Mouse (Mus musculus) thymus, adult 2 months (tissue): ENCODE measurements around the gene Parvg. TPM values are rescaled to one million over a fixed set of nuclear protein-coding genes. Genes with fewer than 3 reads are reported as not detected.

Experiments
- DNase-seq: peaks from one replicate; pipeline ENCODE4 v3.0.0; 2021
- H3K27ac ChIP-seq: fragments of 200-500 bp; 2 replicates; pipeline ENCODE4 v1.5.1; 2012; ENCODE audit warnings: low read length, control low read depth; ENCODE audit not compliant: control insufficient read depth, insufficient read depth
- H3K27me3 ChIP-seq: fragments of 200-500 bp; 2 replicates; pipeline ENCODE4 v1.6.1; 2012; ENCODE audit warnings: mild to moderate bottlenecking, low read length, moderate library complexity, mixed read lengths; ENCODE audit not compliant: control insufficient read depth, insufficient read depth
- H3K36me3 ChIP-seq: fragments of 200-500 bp; 2 replicates; pipeline ENCODE4 v1.6.1; 2012; ENCODE audit warnings: mild to moderate bottlenecking, low read length, moderate library complexity; ENCODE audit not compliant: control insufficient read depth, insufficient read depth
- H3K4me1 ChIP-seq: fragments of 200-500 bp; replicated peaks from 2 replicates; pipeline ENCODE4 v1.6.1; 2012; ENCODE audit warnings: low read length; ENCODE audit not compliant: control insufficient read depth, insufficient read depth
- H3K4me3 ChIP-seq: fragments of 200-500 bp; 2 replicates; pipeline ENCODE4 v1.5.1; 2012; ENCODE audit warnings: mild to moderate bottlenecking, low read length, control low read depth, moderate library complexity; ENCODE audit not compliant: control insufficient read depth, insufficient read depth
- CTCF ChIP-seq: fragments of 200-500 bp; IDR thresholded peaks from 2 replicates; pipeline ENCODE4 v1.5.1; 2012; ENCODE audit warnings: mild to moderate bottlenecking, control low read depth, low read length, moderate library complexity, borderline replicate concordance; ENCODE audit not compliant: control insufficient read depth, poor library complexity, insufficient read depth; ENCODE audit errors: extremely low read depth
- POLR2A ChIP-seq: fragments of 200-500 bp; IDR thresholded peaks from 2 replicates; pipeline ENCODE4 v1.6.1; 2012; ENCODE audit warnings: mild to moderate bottlenecking, low read length, control low read depth, moderate library complexity; ENCODE audit not compliant: control insufficient read depth, poor library complexity, insufficient read depth; ENCODE audit errors: extremely low read depth
- WGBS: fragments of 180-500 bp; shearing (Covaris S2); methylation state at CpG from one replicate; pipeline ENCODE4 v1.1.7; 2018; 5-methylcytosine and 5-hydroxymethylcytosine counted together
- polyA plus RNA-seq: library from polyadenylated mRNA; depleted of rRNA; stranded (reverse); fragments of >200 nt; gene quantifications from 2 replicates; pipeline ENCODE4 v1.2.3, GENCODE M21; 2012

The Parvg gene
- polyA plus RNA-seq, 1 experiment = 185 TPM

DNA sequence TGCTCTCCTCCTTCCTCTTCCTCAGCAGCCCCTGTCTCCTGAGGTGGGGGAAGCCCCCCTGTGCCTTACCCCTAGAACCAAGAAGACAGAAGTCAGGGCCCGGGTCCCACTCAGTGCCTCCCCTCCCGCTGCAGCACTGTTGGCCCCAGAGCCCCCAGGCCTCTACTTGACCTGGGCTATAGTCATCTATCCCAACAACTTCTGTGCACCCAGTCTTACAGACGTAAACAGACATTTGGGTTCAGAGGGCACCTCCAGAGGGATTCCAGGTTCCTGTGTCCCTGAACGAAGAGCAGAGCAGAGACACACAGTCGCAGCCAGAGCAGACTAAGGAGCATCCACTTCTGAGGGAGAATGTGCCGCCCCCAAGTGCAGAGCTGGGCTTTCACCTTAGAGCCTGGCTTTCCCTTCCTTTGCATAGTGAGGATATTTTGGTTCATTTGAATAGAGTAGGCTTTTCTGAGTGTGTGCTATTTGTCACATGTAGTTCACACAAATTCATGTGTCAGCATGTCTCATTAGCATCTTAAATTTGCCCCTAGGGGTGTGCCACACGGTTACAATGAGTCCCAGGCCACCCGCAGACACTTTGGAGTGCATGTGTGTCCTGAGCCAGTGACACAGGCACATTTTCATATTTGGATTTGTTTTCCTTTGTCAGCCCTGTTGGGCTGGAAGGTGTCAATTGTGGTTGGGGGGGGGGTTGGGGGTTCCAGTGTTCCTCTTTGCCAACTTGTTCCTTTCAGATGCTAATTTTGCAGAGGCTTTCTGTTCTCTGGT, 22.0 kb upstream of the Parvg start:
- no peaks in the 10 kb centered on the region for H3K36me3 ChIP-seq
- no peak overlapping the region for H3K4me3 ChIP-seq
- no peaks in the 10 kb centered on the region for H3K27me3 ChIP-seq
- no peak for DNase-seq
- H3K27ac ChIP-seq = no peak overlapping the region
- H3K4me1 ChIP-seq = peaks cover 47% of the 10 kb centered on the region
- no peak for TF ChIP-seq CTCF
- TF ChIP-seq POLR2A = no peak
- WGBS = 84% methylated on average over 8 of the region's 8 CpGs

DNA sequence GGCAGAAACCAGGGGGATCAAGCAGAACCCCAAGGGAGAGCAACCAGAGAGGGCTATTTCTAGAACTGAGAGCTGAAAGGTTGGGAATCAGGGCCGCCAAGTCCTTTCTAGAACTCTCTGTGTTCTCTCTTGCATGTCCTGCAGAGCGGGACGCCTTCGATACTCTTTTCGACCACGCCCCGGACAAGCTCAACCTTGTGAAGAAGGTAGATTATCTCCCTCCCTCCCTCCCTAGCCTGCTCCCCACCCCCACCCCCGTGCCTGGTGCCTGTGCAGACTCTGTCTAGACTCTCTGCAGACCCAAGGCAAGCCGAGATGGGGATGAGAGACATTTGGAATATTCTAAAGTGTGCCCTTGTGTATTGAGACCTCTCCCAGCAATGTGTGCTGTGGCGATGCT, 20.6 kb upstream of the Parvg start:
- 88% methylated on average over 10 of the region's 10 CpGs for WGBS
- H3K36me3 ChIP-seq = no peaks in the 10 kb centered on the region
- no peak overlapping the region for H3K27ac ChIP-seq
- no peaks in the 10 kb centered on the region for H3K27me3 ChIP-seq
- no peak for DNase-seq
- no peak for TF ChIP-seq POLR2A
- no peak for TF ChIP-seq CTCF
- H3K4me3 ChIP-seq = no peak overlapping the region
- H3K4me1 ChIP-seq = peaks cover 50% of the 10 kb centered on the region

DNA sequence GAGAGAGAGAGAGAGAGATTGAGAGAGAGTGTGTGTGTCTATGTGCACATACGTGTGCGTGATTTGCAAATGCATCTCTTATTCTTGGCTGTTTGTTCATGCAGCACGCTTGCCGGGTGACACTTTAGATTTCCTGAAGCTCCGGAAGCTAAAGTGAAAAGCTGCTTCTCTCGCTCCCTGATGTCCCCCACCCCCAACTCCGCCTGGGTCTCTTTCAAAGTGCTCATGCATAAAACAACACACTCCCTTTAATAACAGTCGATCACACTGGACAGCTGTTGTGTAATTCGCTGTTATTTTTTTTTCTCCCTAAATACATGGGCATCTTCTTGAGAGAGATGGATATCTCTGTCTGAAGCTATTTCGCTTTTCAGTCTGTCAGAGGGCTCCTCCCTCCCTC, 18.5 kb upstream of the Parvg start:
- no peak overlapping the region for H3K4me3 ChIP-seq
- 82% methylated on average over 10 of the region's 10 CpGs for WGBS
- no peaks in the 10 kb centered on the region for H3K36me3 ChIP-seq
- no peak for TF ChIP-seq CTCF
- no peak for TF ChIP-seq POLR2A
- H3K27ac ChIP-seq = no peak overlapping the region
- H3K27me3 ChIP-seq = no peaks in the 10 kb centered on the region
- no peak for DNase-seq
- H3K4me1 ChIP-seq = peaks cover 52% of the 10 kb centered on the region

DNA sequence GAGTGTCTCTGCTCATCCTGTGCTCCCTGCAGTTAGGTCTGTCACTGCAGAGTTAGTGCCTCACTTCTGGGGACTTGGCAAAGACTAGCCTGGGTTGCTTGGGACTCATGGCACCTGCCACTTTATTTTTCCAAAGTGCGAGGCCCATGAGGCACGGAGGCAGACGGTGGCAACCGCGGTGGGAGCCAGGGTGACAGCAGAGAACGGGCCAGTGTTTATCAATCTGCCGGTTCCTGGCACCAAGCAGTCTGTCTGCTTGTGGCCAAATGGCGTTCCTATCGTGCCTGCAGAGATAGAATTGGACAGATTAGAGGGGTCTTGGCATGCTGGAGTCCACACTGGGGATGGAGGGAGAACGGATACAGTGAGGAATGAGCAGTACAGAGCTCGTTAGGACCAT, 13.6 kb upstream of the Parvg start:
- TF ChIP-seq CTCF = no peak
- TF ChIP-seq POLR2A = no peak
- Histone ChIP-seq H3K4me3 (no peak overlapping the region), H3K4me1 (peaks cover 54% of the 10 kb centered on the region), H3K27ac (no peak overlapping the region), H3K36me3 (no peaks in the 10 kb centered on the region), H3K27me3 (no peaks in the 10 kb centered on the region)
- WGBS = 94% methylated on average over 11 of the region's 11 CpGs
- DNase-seq = no peak

DNA sequence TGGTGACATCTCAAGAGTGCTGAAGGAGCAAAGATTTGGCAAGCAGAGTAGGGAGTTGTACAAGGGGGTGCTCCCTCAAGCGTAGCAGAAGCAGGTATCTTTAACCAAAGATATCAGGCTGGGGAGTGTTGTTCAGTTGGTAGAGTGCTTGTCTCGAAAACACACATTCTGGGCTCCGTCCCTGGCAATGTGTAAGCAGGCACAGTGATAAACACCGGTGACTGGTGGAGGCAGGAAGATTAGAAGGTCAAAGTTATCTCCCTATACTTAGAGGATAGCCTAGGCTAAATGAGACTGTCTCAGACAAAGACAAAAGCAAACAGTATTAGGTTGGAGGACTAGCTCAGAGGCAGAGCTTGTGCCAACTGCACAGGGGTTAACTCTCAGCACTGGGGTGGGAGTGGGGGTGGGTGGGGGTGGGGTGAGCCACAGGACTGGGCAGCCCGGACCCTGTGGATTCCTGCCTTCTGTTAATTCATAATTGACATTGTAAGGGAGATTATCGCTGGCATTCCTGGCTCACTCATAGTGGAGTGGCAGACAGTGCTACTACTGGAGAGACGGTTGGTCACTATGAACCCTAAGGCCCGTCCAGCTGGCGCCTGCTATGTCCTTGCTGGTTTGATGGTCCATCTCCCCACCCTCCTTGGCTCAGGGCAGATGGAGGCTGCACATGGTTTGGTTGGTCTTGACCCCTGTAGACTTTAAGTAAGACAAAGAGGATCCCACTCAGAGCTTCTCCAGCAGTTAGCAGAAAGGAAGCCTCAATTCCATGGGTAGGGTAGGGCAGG, 12.3 kb upstream of the Parvg start:
- 91% methylated on average over 9 of the region's 9 CpGs for WGBS

DNA sequence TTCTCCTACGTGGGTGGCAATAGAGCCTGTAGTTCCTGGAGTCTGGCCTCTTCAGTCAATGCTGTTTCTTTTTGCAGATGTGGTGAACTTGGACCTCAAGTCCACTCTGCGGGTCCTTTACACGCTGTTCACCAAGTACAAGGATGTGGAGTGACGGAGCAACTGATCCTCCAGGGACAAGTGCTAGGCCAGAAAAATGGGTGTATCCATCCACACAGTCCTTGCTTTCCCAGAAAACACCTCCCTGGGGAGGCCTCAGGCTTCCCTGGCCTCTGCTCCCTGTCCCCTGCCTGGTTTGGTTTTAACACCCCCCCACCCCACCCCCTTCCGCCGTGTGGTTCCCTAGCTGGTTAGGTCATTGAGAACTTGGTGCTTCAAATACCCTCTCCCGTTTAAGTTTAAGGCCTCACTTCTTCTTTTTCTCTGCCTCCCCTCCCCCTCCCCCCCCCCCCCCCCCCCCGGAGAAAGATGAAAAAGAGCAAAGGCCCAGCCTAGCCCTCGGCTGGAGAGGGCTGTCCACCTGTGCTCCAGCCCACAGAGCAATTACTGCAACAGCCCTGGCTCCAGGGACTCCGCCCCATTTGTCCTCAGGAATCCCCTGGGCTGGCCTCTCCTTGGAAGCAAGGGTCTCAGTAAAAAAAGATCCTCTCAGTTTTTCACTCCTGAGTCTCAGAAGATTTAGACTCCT, 10.8 kb upstream of the Parvg start:
- DNase-seq = no peak

More for the DNA sequence above, 12.3 kb upstream of the Parvg start:
- no peak for DNase-seq
- Histone ChIP-seq H3K36me3 (no peaks in the 10 kb centered on the region), H3K27me3 (no peaks in the 10 kb centered on the region), H3K4me3 (no peak overlapping the region), H3K27ac (no peak overlapping the region), H3K4me1 (peaks cover 56% of the 10 kb centered on the region)
- no peak for TF ChIP-seq CTCF
- no peak for TF ChIP-seq POLR2A

More for the DNA sequence above, 10.8 kb upstream of the Parvg start:
- H3K4me3 ChIP-seq = 0 out of 2 replicates have a peak overlapping the region, but pooled peaks have one; percentile 6
- H3K4me1 ChIP-seq = peaks cover 52% of the 10 kb centered on the region
- H3K36me3 ChIP-seq = no peaks in the 10 kb centered on the region
- TF ChIP-seq CTCF (no peak), POLR2A (no peak)
- WGBS = 21% methylated on average over 10 of the region's 10 CpGs
- H3K27ac ChIP-seq = peak overlapping the region; percentile 92
- H3K27me3 ChIP-seq = no peaks in the 10 kb centered on the region
